Mouse (Mus musculus): ENCODE data around the gene Mical3.

GRCm38 (mm10) chr6:120886696-120887095 is 244.1 kb downstream of the Mical3 start:
- TF ChIP-seq CTCF (IDR thresholded peaks at IDR 0.05; ENCODE audit: low read depth) (no peak), EP300 (IDR thresholded peaks at IDR 0.05; ENCODE audit: low read depth) (no peak)

Measured in heart, postnatal 0 days (tissue).